Mouse (Mus musculus) liver, adult 2 months (tissue): ENCODE measurements around the gene Ccdc9b.

Source experiments
- CTCF ChIP-seq: fragments of 200-500 bp; IDR thresholded peaks from 2 replicates; pipeline ENCODE4 v1.5.1; 2011; ENCODE audit warnings: low read depth, low read length, control low read depth
- POLR2A ChIP-seq: fragments of 200-500 bp; IDR thresholded peaks from 2 replicates; pipeline ENCODE4 v1.6.1; 2011; ENCODE audit warnings: low read length, control low read depth; ENCODE audit not compliant: insufficient read depth; ENCODE audit errors: extremely low read depth

DNA sequence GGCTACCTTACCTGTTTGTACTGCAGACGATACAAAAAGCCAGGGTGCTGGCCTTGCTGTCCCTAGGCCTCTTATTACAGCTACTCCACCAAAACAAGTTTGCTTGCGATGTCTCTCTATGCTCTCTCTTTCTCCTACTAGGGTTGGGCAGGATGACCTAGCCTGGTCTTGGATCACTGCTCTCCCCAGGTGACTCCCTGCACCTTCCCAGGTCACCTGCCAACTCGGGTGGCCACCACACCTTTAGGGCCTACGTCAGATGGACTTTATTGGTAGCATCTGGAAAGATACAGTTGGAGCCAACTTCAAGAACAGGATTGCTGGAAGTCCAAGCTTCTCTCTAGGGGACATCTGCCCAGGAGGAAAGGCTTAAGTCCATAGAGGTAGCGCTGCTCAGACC, 2.4 kb upstream of the Ccdc9b start:
- TF ChIP-seq CTCF (no peak), POLR2A (no peak)
